Mouse (Mus musculus) G1E-ER4 (cell line): ENCODE results near the gene Ankdd1b. TPM values are rescaled to one million over a fixed set of nuclear protein-coding genes. Genes with fewer than 3 reads are reported as not detected.

Source experiments
- GATA1 ChIP-seq: IDR thresholded peaks from one replicate; pipeline ENCODE4 v1.8.0; 2012; ENCODE audit warnings: low read length, inconsistent platforms
- polyA plus RNA-seq: library from polyadenylated mRNA; stranded (reverse); fragments of >175 nt; gene quantifications from 2 replicates; pipeline ENCODE4 v1.2.3, GENCODE M21; 2012

The Ankdd1b gene
- polyA plus RNA-seq, 1 experiment, result not detected

- no peak for TF ChIP-seq GATA1
Measured at GRCm38 (mm10) chr13:96432376-96432811, 38.6 kb downstream of the Ankdd1b start.

- no peak for TF ChIP-seq GATA1
Measured at GRCm38 (mm10) chr13:96431595-96432156, 39.3 kb downstream of the Ankdd1b start.

GRCm38 (mm10) chr13:96428531-96428930 lies 42.5 kb downstream of the Ankdd1b start:
- no peak for TF ChIP-seq GATA1

- no peak for TF ChIP-seq GATA1
Measured at GRCm38 (mm10) chr13:96426044-96426443, 45.0 kb downstream of the Ankdd1b start.

- TF ChIP-seq GATA1, result no peak
Measured at GRCm38 (mm10) chr13:96424496-96425274, 46.3 kb downstream of the Ankdd1b start.

- no peak for TF ChIP-seq GATA1
Measured at GRCm38 (mm10) chr13:96421230-96421629, 49.8 kb downstream of the Ankdd1b start.

- no peak for TF ChIP-seq GATA1
Measured at GRCm38 (mm10) chr13:96418487-96418886, 52.5 kb downstream of the Ankdd1b start.

- TF ChIP-seq GATA1, result no peak
Measured at GRCm38 (mm10) chr13:96417261-96417813, 53.7 kb downstream of the Ankdd1b start.

GRCm38 (mm10) chr13:96416380-96416779 lies 54.6 kb downstream of the Ankdd1b start:
- TF ChIP-seq GATA1, result no peak

- TF ChIP-seq GATA1, result no peak
Measured at GRCm38 (mm10) chr13:96414384-96414783, 56.6 kb downstream of the Ankdd1b start.

- no peak for TF ChIP-seq GATA1
Measured at GRCm38 (mm10) chr13:96408786-96409185, 62.2 kb downstream of the Ankdd1b start.

GRCm38 (mm10) chr13:96407040-96407439 lies 64.0 kb downstream of the Ankdd1b start:
- TF ChIP-seq GATA1, result no peak

GRCm38 (mm10) chr13:96405518-96405917 lies 65.5 kb downstream of the Ankdd1b start:
- no peak for TF ChIP-seq GATA1

GRCm38 (mm10) chr13:96401251-96401650 lies 69.7 kb downstream of the Ankdd1b start:
- TF ChIP-seq GATA1, result no peak

- TF ChIP-seq GATA1, result no peak
Measured at GRCm38 (mm10) chr13:96389301-96389700, 81.7 kb downstream of the Ankdd1b start.

GRCm38 (mm10) chr13:96388042-96388888 lies 82.7 kb downstream of the Ankdd1b start, which contains the start of gene Poc5:
Gene Poc5, plus strand, starts transcription at chr13:96388294.
- peak; percentile 20 for TF ChIP-seq GATA1
